Mouse (Mus musculus) left cerebral cortex, postnatal 4 days (tissue): ENCODE measurements around the gene Fam92a. TPM values are rescaled to one million over a fixed set of nuclear protein-coding genes. Genes with fewer than 3 reads are reported as not detected.
"Not testable (repeated sequence)": the region's sequence is repeated elsewhere in the genome, so short reads cannot be mapped to it uniquely, and the experiment has no call there.

Source experiments
- DNase-seq: peaks from one replicate; pipeline ENCODE4 v3.0.0-alpha.2; 2022
- intact Hi-C: fragments of 180-260 bp; cut with DNase I; formaldehyde crosslinking; loops from one replicate; pipeline ENCODE4 v1.15.1; 2025
- total RNA-seq, 2 experiments: library from RNA; stranded (reverse); gene quantifications; 2 replicates each; pipeline ENCODE4 v1.2.3; 2021

Gene Fam92a
- total RNA-seq = 10 to 100 TPM; 95.3 to 99.6 TPM

GRCm38 (mm10) chr4:12171318-12172091, at the start of gene Fam92a:
TSS of gene Fam92a (minus strand) at chr4:12172015.
- DNase-seq = peak; percentile 76
- intact Hi-C loops = no loop called here

- DNase-seq = peak; percentile 80
- intact Hi-C loops = no loop called here
Measured at GRCm38 (mm10) chr4:12178992-12179391, 7.2 kb upstream of the Fam92a start.

GRCm38 (mm10) chr4:12170986-12171317, 863 bp downstream of the Fam92a start:
- no peak for DNase-seq
- intact Hi-C loops = no loop called here

- intact Hi-C loops = no loop called here
- DNase-seq = no peak
Measured at GRCm38 (mm10) chr4:12147660-12148059, 24.2 kb downstream of the Fam92a start.

GRCm38 (mm10) chr4:12141516-12141915, 30.3 kb downstream of the Fam92a start:
- DNase-seq, intact Hi-C loops: not testable (repeated sequence)

- peak; percentile 13 for DNase-seq
- intact Hi-C loops = not testable (repeated sequence)
Measured at GRCm38 (mm10) chr4:12140592-12141062, 31.2 kb downstream of the Fam92a start.

GRCm38 (mm10) chr4:12140141-12140567, 31.7 kb downstream of the Fam92a start, which contains the start of gene Rbm12b1:
TSS of gene Rbm12b1 (plus strand) at chr4:12140264.
- peak; percentile 82 for DNase-seq
- intact Hi-C loops = not testable (repeated sequence)

Other genes with a start within 250 kb of the Fam92a start
- gene Gm10604, start 190.8 kb downstream of the Fam92a start, total RNA-seq = not detected
- 10 to 100 TPM; 24.5 to 28.6 TPM for gene Rbm12b2, start 82.6 kb downstream of the Fam92a start, total RNA-seq
- gene Rbm12b1, start 31.8 kb downstream of the Fam92a start, total RNA-seq = 10 to 100 TPM; 19.8 to 21.5 TPM